Mouse (Mus musculus): ENCODE measurements around the gene Plcb4.

DNA sequence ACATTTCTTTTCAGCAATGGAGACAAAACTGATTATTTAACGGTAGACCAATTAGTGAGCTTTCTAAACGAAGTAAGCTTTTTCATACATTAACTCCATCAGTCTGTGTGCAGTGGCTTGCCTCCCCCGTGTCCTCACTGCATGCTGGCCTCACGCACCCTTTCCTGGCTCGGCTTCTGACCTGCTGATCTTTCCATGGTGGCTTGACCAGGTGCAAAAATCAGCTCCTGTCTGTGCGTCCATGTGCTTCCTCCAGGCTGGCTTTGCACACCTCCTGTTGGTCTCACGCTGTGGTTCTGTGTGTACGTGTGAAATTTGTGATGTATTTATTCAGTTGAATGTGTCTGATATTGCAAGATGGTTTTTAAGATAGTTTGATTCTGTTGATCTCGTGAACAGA is 281.1 kb downstream of the Plcb4 start:
- no peak for TF ChIP-seq CTCF (IDR thresholded peaks at IDR 0.05; ENCODE audit: borderline replicate concordance, insufficient read depth, low read length)
- no peak for TF ChIP-seq POLR2A (IDR thresholded peaks at IDR 0.05; ENCODE audit: low read depth, low read length)
